Mouse (Mus musculus) myocyte (in vitro differentiated cells): Measurements from ENCODE around the gene Epha3. TPM values are rescaled to one million over a fixed set of nuclear protein-coding genes. Genes with fewer than 3 reads are reported as not detected.

ENCODE experiments used
- H3K27me3 ChIP-seq: one replicate; pipeline ENCODE4 v1.6.1; 2011; ENCODE audit not compliant: control insufficient read depth, insufficient read depth, insufficient read length
- H3K36me3 ChIP-seq: one replicate; pipeline ENCODE4 v1.6.1; 2011; ENCODE audit not compliant: control insufficient read depth, insufficient read depth
- H3K4me2 ChIP-seq: one replicate; pipeline ENCODE4 v1.6.1; 2011; ENCODE audit warnings: low read depth, control low read depth
- H3K4me3 ChIP-seq: one replicate; pipeline ENCODE4 v1.5.1; 2011; ENCODE audit warnings: mild to moderate bottlenecking, control low read depth, moderate library complexity
- H3K79me2 ChIP-seq: one replicate; pipeline ENCODE4 v1.6.1; 2011; ENCODE audit not compliant: control insufficient read depth, insufficient read depth
- H3ac ChIP-seq: one replicate; pipeline ENCODE4 v1.6.1; 2011; ENCODE audit not compliant: control insufficient read depth, insufficient read length
- CEBPB ChIP-seq: IDR thresholded peaks from 2 replicates; pipeline ENCODE4 v1.6.1; 2011; ENCODE audit warnings: mild to moderate bottlenecking, moderate library complexity; ENCODE audit not compliant: poor library complexity, insufficient read depth, severe bottlenecking
- E2F4 ChIP-seq: IDR thresholded peaks from one replicate; pipeline ENCODE4 v1.6.1; 2011; ENCODE audit warnings: mild to moderate bottlenecking, control low read depth, moderate library complexity; ENCODE audit not compliant: insufficient read depth
- MAX ChIP-seq: IDR thresholded peaks from one replicate; pipeline ENCODE4 v1.6.1; 2011; ENCODE audit warnings: low read depth, mild to moderate bottlenecking, control low read depth
- MYOD1 ChIP-seq, 3 experiments: IDR thresholded peaks; one replicate each; pipeline ENCODE4 v1.6.1; 2011; ENCODE audit warnings: control low read depth in 2 of 3, low read depth in 2 of 3, mild to moderate bottlenecking in 2 of 3, moderate library complexity in 1 of 3; ENCODE audit not compliant: insufficient read length in 2 of 3, control insufficient read depth in 1 of 3
- MYOG ChIP-seq, 3 experiments: IDR thresholded peaks; one replicate each; pipeline ENCODE4 v1.6.1; 2011; ENCODE audit warnings: control low read depth in 2 of 3, low read depth in 2 of 3, mild to moderate bottlenecking in 2 of 3; ENCODE audit not compliant: insufficient read length in 2 of 3, control insufficient read depth in 1 of 3, insufficient read depth in 1 of 3
- POLR2A ChIP-seq: IDR thresholded peaks from one replicate; pipeline ENCODE4 v1.6.1; 2011; ENCODE audit warnings: low read depth, mild to moderate bottlenecking, control low read depth, moderate library complexity; ENCODE audit not compliant: insufficient read length
- POLR2AphosphoS2 ChIP-seq: IDR thresholded peaks from one replicate; pipeline ENCODE4 v1.6.1; 2011; ENCODE audit warnings: low read depth, control low read depth; ENCODE audit not compliant: insufficient read length
- REST ChIP-seq: IDR thresholded peaks from one replicate; pipeline ENCODE4 v1.6.1; 2011; ENCODE audit warnings: mild to moderate bottlenecking, control low read depth, moderate library complexity; ENCODE audit not compliant: insufficient read depth, insufficient read length
- SRF ChIP-seq: IDR thresholded peaks from one replicate; pipeline ENCODE4 v1.6.1; 2011; ENCODE audit warnings: low read depth; ENCODE audit not compliant: control insufficient read depth, insufficient read length
- TCF12 ChIP-seq: IDR thresholded peaks from one replicate; pipeline ENCODE4 v1.6.1; 2011; ENCODE audit warnings: mild to moderate bottlenecking, control low read depth; ENCODE audit not compliant: poor library complexity, insufficient read depth, severe bottlenecking
- TCF3 ChIP-seq: IDR thresholded peaks from one replicate; pipeline ENCODE4 v1.6.1; 2011; ENCODE audit warnings: low read depth, control low read depth; ENCODE audit not compliant: insufficient read length
- USF1 ChIP-seq: IDR thresholded peaks from one replicate; pipeline ENCODE4 v1.6.1; 2011; ENCODE audit warnings: low read depth, mild to moderate bottlenecking, control low read depth, moderate library complexity
- polyA plus RNA-seq: library from polyadenylated mRNA; unstranded; fragments of >200 nt; fragmentation: generic; extraction: Trizol; gene quantifications from one replicate; pipeline ENCODE4 v1.2.1, GENCODE M21; 2012; ENCODE audit warnings: missing spikeins

Epha3 gene
- polyA plus RNA-seq, 1 experiment: 1.3 TPM

DNA sequence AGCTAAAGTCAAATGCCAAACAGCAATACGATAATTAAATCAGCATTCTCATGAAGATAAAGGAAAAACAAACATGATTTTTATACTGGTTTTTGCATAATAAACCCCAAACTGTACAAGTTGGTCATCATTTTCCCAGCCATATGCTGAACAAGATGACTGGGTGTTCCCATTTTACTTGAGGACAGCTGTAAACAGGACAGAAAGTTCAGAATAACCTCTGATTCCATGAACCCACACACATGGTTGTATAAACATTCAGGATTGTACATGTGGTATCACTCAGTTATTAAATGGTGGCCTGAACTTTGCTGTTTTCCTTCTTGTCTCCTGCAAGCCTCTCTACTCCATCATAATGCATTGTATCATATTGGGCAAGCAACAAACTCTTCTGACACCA is 346.3 kb downstream of the Epha3 start:
- H3K79me2 ChIP-seq: no peaks in the 10 kb centered on the region
- TF ChIP-seq TCF3 (no peak), CEBPB (no peak), MYOG (IDR thresholded peaks at IDR 0.05; ENCODE audit: control insufficient read depth in 1 of 3, insufficient read depth in 1 of 3, insufficient read length in 2 of 3, low read depth in 2 of 3) (no peak), REST (no peak), POLR2A (no peak), SRF (no peak), E2F4 (no peak)
- H3ac ChIP-seq: no peak overlapping the region
- no peak overlapping the region for H3K4me2 ChIP-seq
- no peak overlapping the region for H3K4me3 ChIP-seq
- no peaks in the 10 kb centered on the region for H3K27me3 ChIP-seq
- H3K36me3 ChIP-seq: no peaks in the 10 kb centered on the region

DNA sequence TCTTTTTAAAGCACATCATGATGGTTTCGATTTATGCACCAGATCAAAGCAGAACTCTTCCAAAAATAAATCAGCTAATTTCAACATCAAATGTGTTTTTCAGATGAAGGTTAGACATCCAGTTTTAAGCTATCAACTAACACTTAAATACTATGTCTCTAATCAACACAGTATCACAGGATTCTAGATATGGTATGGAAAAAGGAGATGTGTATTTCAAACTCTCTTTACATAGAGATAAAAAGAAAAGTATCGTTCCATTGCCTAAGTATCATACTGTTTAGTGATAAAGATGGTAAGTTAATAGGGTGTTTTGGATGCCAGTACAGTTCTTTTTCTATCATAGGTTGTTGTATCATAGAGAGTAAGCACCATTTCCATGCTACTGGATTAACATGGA is 353.9 kb downstream of the Epha3 start:
- no peaks in the 10 kb centered on the region for H3K27me3 ChIP-seq
- no peak overlapping the region for H3K4me2 ChIP-seq
- H3K4me3 ChIP-seq: no peak overlapping the region
- H3K79me2 ChIP-seq: no peaks in the 10 kb centered on the region
- H3ac ChIP-seq: no peak overlapping the region
- H3K36me3 ChIP-seq: no peaks in the 10 kb centered on the region
- TF ChIP-seq MYOG (IDR thresholded peaks at IDR 0.05; ENCODE audit: control insufficient read depth in 1 of 3, insufficient read depth in 1 of 3, insufficient read length in 2 of 3, low read depth in 2 of 3) (no peak), CEBPB (no peak), MYOD1 (IDR thresholded peaks at IDR 0.05; ENCODE audit: control insufficient read depth in 1 of 3, insufficient read length in 2 of 3, low read depth in 2 of 3) (no peak), POLR2AphosphoS2 (no peak), USF1 (no peak), E2F4 (no peak), REST (no peak), TCF12 (no peak), SRF (no peak), TCF3 (no peak), MAX (no peak), POLR2A (no peak)

DNA sequence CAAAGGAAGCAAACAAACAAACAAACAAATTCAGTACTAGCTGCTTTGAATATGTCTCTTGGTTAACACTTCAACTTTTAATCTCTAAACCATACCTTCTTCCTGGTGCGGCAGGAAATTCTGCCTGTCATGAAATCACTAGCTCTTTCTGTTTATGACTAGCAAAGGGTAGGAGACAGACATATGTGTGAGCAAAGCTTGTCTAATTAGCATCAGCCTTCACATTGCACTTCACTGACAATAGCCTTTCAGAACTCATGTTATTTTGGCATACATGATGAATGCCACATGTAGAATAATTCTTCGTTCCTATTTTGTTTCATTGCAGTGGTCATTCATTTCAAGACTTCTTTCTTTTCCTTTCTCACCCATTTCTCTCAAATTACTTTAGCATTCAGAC is 357.5 kb downstream of the Epha3 start:
- Histone ChIP-seq H3ac (no peak overlapping the region), H3K36me3 (no peaks in the 10 kb centered on the region), H3K79me2 (no peaks in the 10 kb centered on the region), H3K4me3 (no peak overlapping the region), H3K4me2 (no peak overlapping the region), H3K27me3 (no peaks in the 10 kb centered on the region)
- no peak for TF ChIP-seq TCF12

DNA sequence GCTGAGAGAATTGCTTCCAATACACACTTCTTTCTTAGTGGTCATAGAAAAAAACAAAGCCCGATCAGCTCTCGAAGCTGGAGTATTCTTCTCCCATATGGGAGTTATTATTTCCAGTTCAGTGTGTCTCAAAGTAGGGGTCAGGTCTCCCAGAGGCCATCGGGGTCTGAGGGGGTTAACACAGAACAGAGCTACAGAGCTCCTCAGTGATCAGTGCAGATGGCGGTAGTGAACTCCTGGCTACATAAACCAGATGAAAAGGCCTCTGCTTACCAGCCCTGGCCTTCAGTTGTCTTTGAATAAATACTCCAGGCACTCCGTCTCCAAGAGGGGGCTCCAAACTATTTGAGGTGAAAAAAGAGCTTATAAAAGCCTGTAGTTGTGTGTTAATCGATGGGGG is 362.5 kb downstream of the Epha3 start:
- Histone ChIP-seq H3K36me3 (no peaks in the 10 kb centered on the region), H3ac (no peak overlapping the region), H3K4me2 (no peak overlapping the region), H3K27me3 (no peaks in the 10 kb centered on the region), H3K4me3 (no peak overlapping the region), H3K79me2 (no peaks in the 10 kb centered on the region)
- TF ChIP-seq MYOG (IDR thresholded peaks at IDR 0.05; ENCODE audit: control insufficient read depth in 1 of 3, insufficient read depth in 1 of 3, insufficient read length in 2 of 3, low read depth in 2 of 3) (no peak), USF1 (no peak), E2F4 (no peak), POLR2AphosphoS2 (no peak), MAX (no peak), CEBPB (no peak), SRF (no peak), POLR2A (no peak), TCF12 (no peak), REST (no peak), MYOD1 (IDR thresholded peaks at IDR 0.05; ENCODE audit: control insufficient read depth in 1 of 3, insufficient read length in 2 of 3, low read depth in 2 of 3) (no peak), TCF3 (no peak)

DNA sequence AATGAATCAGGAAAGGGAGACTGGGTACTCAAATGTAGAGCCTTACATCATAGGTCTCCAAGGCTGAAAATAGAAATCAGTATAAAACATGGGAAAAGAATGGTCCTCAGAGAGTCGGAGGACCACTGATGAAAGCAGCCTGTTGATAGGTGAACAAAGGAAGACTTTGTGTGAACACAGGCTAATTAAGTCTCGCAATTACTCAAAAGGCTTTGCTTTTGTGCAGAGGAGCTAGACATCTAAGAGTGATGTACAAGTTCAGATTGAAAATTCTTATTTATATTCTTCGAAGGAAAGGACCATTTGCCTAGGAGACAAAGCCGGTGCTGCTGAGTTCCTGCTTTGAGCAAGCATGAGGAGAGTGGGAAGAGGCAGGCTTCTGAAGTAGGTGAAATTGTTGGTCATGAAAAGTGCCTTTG is 363.0 kb downstream of the Epha3 start:
- Histone ChIP-seq H3K36me3 (no peaks in the 10 kb centered on the region), H3ac (no peak overlapping the region), H3K27me3 (no peaks in the 10 kb centered on the region), H3K79me2 (no peaks in the 10 kb centered on the region), H3K4me2 (no peak overlapping the region), H3K4me3 (no peak overlapping the region)
- TF ChIP-seq USF1 (no peak), SRF (no peak), TCF3 (no peak), REST (no peak), MYOG (IDR thresholded peaks at IDR 0.05; ENCODE audit: control insufficient read depth in 1 of 3, insufficient read depth in 1 of 3, insufficient read length in 2 of 3, low read depth in 2 of 3) (no peak), TCF12 (no peak), MYOD1 (IDR thresholded peaks at IDR 0.05; ENCODE audit: control insufficient read depth in 1 of 3, insufficient read length in 2 of 3, low read depth in 2 of 3) (no peak), POLR2A (no peak), E2F4 (no peak)
